Mouse (Mus musculus) right cerebral cortex, adult 18-20 months (tissue): ENCODE measurements around the gene Itpr2.
A peak's percentile ranks its signal among the peaks of the same experiment; 100 is the strongest.

Experiments
- DNase-seq: peaks from one replicate; pipeline ENCODE4 v3.0.0; 2022; ENCODE audit warnings: mixed read lengths

The Itpr2 gene

GRCm38 (mm10) chr6:146140171-146140570 lies 361.9 kb downstream of the Itpr2 start:
- DNase-seq: no peak

- peak; percentile 51 for DNase-seq
Observed at GRCm38 (mm10) chr6:146136646-146137045, 365.4 kb downstream of the Itpr2 start.

- no peak for DNase-seq
Observed at GRCm38 (mm10) chr6:146136244-146136643, 365.8 kb downstream of the Itpr2 start.

- DNase-seq: no peak
Observed at GRCm38 (mm10) chr6:146135291-146135690, 366.7 kb downstream of the Itpr2 start.

- no peak for DNase-seq
Observed at GRCm38 (mm10) chr6:146133921-146134320, 368.1 kb downstream of the Itpr2 start.

- no peak for DNase-seq
Observed at GRCm38 (mm10) chr6:146129066-146129465, 373.0 kb downstream of the Itpr2 start.

GRCm38 (mm10) chr6:146126823-146127681 lies 375.0 kb downstream of the Itpr2 start:
- no peak for DNase-seq

- DNase-seq: no peak
Observed at GRCm38 (mm10) chr6:146125621-146126020, 376.4 kb downstream of the Itpr2 start.

GRCm38 (mm10) chr6:146124479-146124878 lies 377.5 kb downstream of the Itpr2 start:
- DNase-seq: peak; percentile 43

GRCm38 (mm10) chr6:146123656-146124055 lies 378.4 kb downstream of the Itpr2 start:
- DNase-seq: no peak

GRCm38 (mm10) chr6:146120172-146120571 lies 381.9 kb downstream of the Itpr2 start:
- DNase-seq: no peak

- DNase-seq: peak; percentile 21
Observed at GRCm38 (mm10) chr6:146114731-146115302, 387.2 kb downstream of the Itpr2 start.

- no peak for DNase-seq
Observed at GRCm38 (mm10) chr6:146114071-146114470, 388.0 kb downstream of the Itpr2 start.

- DNase-seq: no peak
Observed at GRCm38 (mm10) chr6:146113085-146113484, 388.9 kb downstream of the Itpr2 start.

- no peak for DNase-seq
Observed at GRCm38 (mm10) chr6:146112211-146112610, 389.8 kb downstream of the Itpr2 start.

GRCm38 (mm10) chr6:146111781-146112180 lies 390.2 kb downstream of the Itpr2 start:
- no peak for DNase-seq

GRCm38 (mm10) chr6:146110832-146111741 lies 390.9 kb downstream of the Itpr2 start:
- peak; percentile 60 for DNase-seq

GRCm38 (mm10) chr6:146110425-146110824 lies 391.6 kb downstream of the Itpr2 start:
- DNase-seq: no peak

GRCm38 (mm10) chr6:146108695-146109094 lies 393.3 kb downstream of the Itpr2 start:
- DNase-seq: no peak

- no peak for DNase-seq
Observed at GRCm38 (mm10) chr6:146107117-146107832, 394.7 kb downstream of the Itpr2 start.

GRCm38 (mm10) chr6:146083056-146083961 lies 418.7 kb downstream of the Itpr2 start:
- DNase-seq: no peak
